Mouse (Mus musculus) lung, embryonic 15.5 days (tissue): ENCODE measurements around the gene Pard6b. TPM values are rescaled to one million over a fixed set of nuclear protein-coding genes. Genes with fewer than 3 reads are reported as not detected.
"Not testable (repeated sequence)": the region's sequence is repeated elsewhere in the genome, so short reads cannot be mapped to it uniquely, and the experiment has no call there.

Experiments used
- ATAC-seq: fragments of 200-750 bp; cut with Nextera tagmentation; 2 replicates; pipeline ENCODE4 v1.8.0; 2017; ENCODE audit warnings: moderate number of reproducible peaks, borderline replicate concordance; ENCODE audit not compliant: low FRiP score, low TSS enrichment; ENCODE audit errors: extremely low read depth
- H3K27ac ChIP-seq: fragments of 300-500 bp; sonication (generic); 2 replicates; pipeline ENCODE4 v1.5.1; 2015; ENCODE audit warnings: moderate library complexity, mild to moderate bottlenecking, inconsistent platforms
- H3K27me3 ChIP-seq: fragments of 300-500 bp; sonication (generic); 2 replicates; pipeline ENCODE4 v1.6.1; 2015; ENCODE audit warnings: inconsistent platforms
- H3K36me3 ChIP-seq: fragments of 300-500 bp; sonication (generic); 2 replicates; pipeline ENCODE4 v1.6.1; 2015; ENCODE audit warnings: inconsistent platforms
- H3K4me1 ChIP-seq: fragments of 300-500 bp; sonication (generic); 2 replicates; pipeline ENCODE4 v1.6.1; 2015; ENCODE audit warnings: inconsistent platforms
- H3K4me2 ChIP-seq: fragments of 300-500 bp; sonication (generic); 2 replicates; pipeline ENCODE4 v1.6.1; 2015; ENCODE audit warnings: inconsistent platforms, mild to moderate bottlenecking, moderate library complexity
- H3K4me3 ChIP-seq: fragments of 300-500 bp; sonication (generic); 2 replicates; pipeline ENCODE4 v1.5.1; 2015; ENCODE audit warnings: mild to moderate bottlenecking, inconsistent platforms
- H3K9ac ChIP-seq: fragments of 300-500 bp; sonication (generic); 2 replicates; pipeline ENCODE4 v1.6.1; 2015; ENCODE audit warnings: inconsistent platforms
- H3K9me3 ChIP-seq: fragments of 300-500 bp; sonication (generic); 2 replicates; pipeline ENCODE4 v1.6.1; 2016; ENCODE audit warnings: inconsistent platforms
- WGBS: fragments of 180-500 bp; shearing (Covaris S2); methylation state at CpG from one replicate; pipeline ENCODE4 v1.1.7; 2015; 5-methylcytosine and 5-hydroxymethylcytosine counted together
- polyA plus RNA-seq: library from polyadenylated mRNA; unstranded; fragments of >200 nt; fragmentation: Nextera tagmentation; extraction: Ambion mirVana; gene quantifications from 2 replicates; pipeline ENCODE4 v1.2.1, GENCODE M21; 2015

The Pard6b gene
- polyA plus RNA-seq, 1 experiment from 2014 or later: 12.8 TPM

- Histone ChIP-seq H3K27me3 (peaks cover 25% of the 10 kb centered on the region), H3K4me2 (peak overlapping the region; percentile 93), H3K4me3 (peak overlapping the region; percentile 48), H3K9ac (peak overlapping the region; percentile 45), H3K36me3 (no peaks in the 10 kb centered on the region), H3K9me3 (no peaks in the 10 kb centered on the region), H3K4me1 (peaks cover 30% of the 10 kb centered on the region), H3K27ac (no peak overlapping the region)
- under 1% methylated on average over 55 of the region's 56 CpGs for WGBS
- peak; percentile 25; the same call in 1 of the 2 replicates for ATAC-seq
Observed at GRCm38 (mm10) chr2:168050000-168050942, 30.5 kb upstream of the Pard6b start.

GRCm38 (mm10) chr2:168052156-168052555, 28.6 kb upstream of the Pard6b start:
- peaks cover 31% of the 10 kb centered on the region for H3K4me1 ChIP-seq
- no peak overlapping the region for H3K9ac ChIP-seq
- no peak overlapping the region for H3K27ac ChIP-seq

GRCm38 (mm10) chr2:168052689-168053088, 28.1 kb upstream of the Pard6b start:
- H3K27ac ChIP-seq: no peak overlapping the region
- H3K4me3 ChIP-seq: no peak overlapping the region
- peaks cover 31% of the 10 kb centered on the region for H3K4me1 ChIP-seq
- 13% methylated on average over 2 of the region's 2 CpGs for WGBS
- no peaks in the 10 kb centered on the region for H3K36me3 ChIP-seq
- no peak for ATAC-seq
- peaks cover 25% of the 10 kb centered on the region for H3K27me3 ChIP-seq
- H3K9me3 ChIP-seq: no peaks in the 10 kb centered on the region
- no peak overlapping the region for H3K4me2 ChIP-seq
- H3K9ac ChIP-seq: no peak overlapping the region

More at GRCm38 (mm10) chr2:168052156-168052555, 28.6 kb upstream of the Pard6b start:
- 88% methylated on average over 1 of the region's 1 CpGs for WGBS
- H3K36me3 ChIP-seq: no peaks in the 10 kb centered on the region
- no peak for ATAC-seq
- H3K9me3 ChIP-seq: no peaks in the 10 kb centered on the region
- no peak overlapping the region for H3K4me2 ChIP-seq
- H3K27me3 ChIP-seq: peaks cover 25% of the 10 kb centered on the region
- no peak overlapping the region for H3K4me3 ChIP-seq

- peaks cover 22% of the 10 kb centered on the region for H3K27me3 ChIP-seq
Observed at GRCm38 (mm10) chr2:168054142-168054541, 26.7 kb upstream of the Pard6b start.

GRCm38 (mm10) chr2:168055910-168056665, 24.7 kb upstream of the Pard6b start:
- no peak overlapping the region for H3K4me3 ChIP-seq
- H3K27me3 ChIP-seq: peaks cover 7% of the 10 kb centered on the region; the same call in 1 of the 2 replicates
- peak; percentile 65; the same call in 1 of the 2 replicates for ATAC-seq
- H3K27ac ChIP-seq: peak overlapping the region; percentile 10; the same call in 1 of the 2 replicates
- WGBS: 22% methylated on average over 14 of the region's 14 CpGs
- no peak overlapping the region for H3K9ac ChIP-seq
- H3K4me1 ChIP-seq: peaks cover 21% of the 10 kb centered on the region
- 0 out of 2 replicates have a peak overlapping the region, but pooled peaks have one; percentile 8 for H3K4me2 ChIP-seq
- H3K9me3 ChIP-seq: no peaks in the 10 kb centered on the region
- no peaks in the 10 kb centered on the region for H3K36me3 ChIP-seq

More at GRCm38 (mm10) chr2:168054142-168054541, 26.7 kb upstream of the Pard6b start:
- H3K36me3 ChIP-seq: no peaks in the 10 kb centered on the region
- no peak overlapping the region for H3K27ac ChIP-seq
- no peak for ATAC-seq
- WGBS: 87% methylated on average over 11 of the region's 11 CpGs
- H3K4me3 ChIP-seq: no peak overlapping the region
- H3K9me3 ChIP-seq: no peaks in the 10 kb centered on the region
- H3K9ac ChIP-seq: no peak overlapping the region
- no peak overlapping the region for H3K4me2 ChIP-seq
- H3K4me1 ChIP-seq: peaks cover 37% of the 10 kb centered on the region

- Histone ChIP-seq H3K9me3 (no peaks in the 10 kb centered on the region), H3K27me3 (peaks cover 3% of the 10 kb centered on the region; the same call in 1 of the 2 replicates), H3K4me1 (peaks cover 21% of the 10 kb centered on the region), H3K36me3 (no peaks in the 10 kb centered on the region), H3K9ac (no peak overlapping the region), H3K4me2 (0 out of 2 replicates have a peak overlapping the region, but pooled peaks have one; percentile 8), H3K4me3 (no peak overlapping the region), H3K27ac (peak overlapping the region; percentile 10; the same call in 1 of the 2 replicates)
- ATAC-seq: no peak; the same call in 1 of the 2 replicates
- WGBS: 17% methylated on average over 8 of the region's 8 CpGs
Observed at GRCm38 (mm10) chr2:168056666-168056933, 24.2 kb upstream of the Pard6b start.

GRCm38 (mm10) chr2:168057876-168058275, 22.9 kb upstream of the Pard6b start:
- H3K4me1 ChIP-seq: peaks cover 21% of the 10 kb centered on the region
- H3K36me3 ChIP-seq, H3K9me3 ChIP-seq, H3K27me3 ChIP-seq, ATAC-seq, H3K4me2 ChIP-seq, H3K4me3 ChIP-seq, H3K9ac ChIP-seq, H3K27ac ChIP-seq: not testable (repeated sequence)
- WGBS: 67% methylated on average over 2 of the region's 2 CpGs

- ATAC-seq: peak; percentile 43; the same call in 1 of the 2 replicates
- Histone ChIP-seq H3K4me1 (peaks cover 21% of the 10 kb centered on the region), H3K36me3 (no peaks in the 10 kb centered on the region), H3K9me3 (no peaks in the 10 kb centered on the region), H3K27me3 (no peaks in the 10 kb centered on the region), H3K4me3 (no peak overlapping the region), H3K9ac (no peak overlapping the region), H3K4me2 (no peak overlapping the region), H3K27ac (peak overlapping the region; percentile 36; the same call in 1 of the 2 replicates)
- 24% methylated on average over 13 of the region's 13 CpGs for WGBS
Observed at GRCm38 (mm10) chr2:168058488-168059199, 22.2 kb upstream of the Pard6b start.

- H3K9ac ChIP-seq: no peak overlapping the region
- H3K27me3 ChIP-seq: no peaks in the 10 kb centered on the region
- no peaks in the 10 kb centered on the region for H3K36me3 ChIP-seq
- H3K4me1 ChIP-seq: peaks cover 21% of the 10 kb centered on the region
- no peak overlapping the region for H3K4me2 ChIP-seq
- no peak for ATAC-seq
- H3K9me3 ChIP-seq: no peaks in the 10 kb centered on the region
- H3K27ac ChIP-seq: no peak overlapping the region
- 72% methylated on average over 6 of the region's 6 CpGs for WGBS
- no peak overlapping the region for H3K4me3 ChIP-seq
Observed at GRCm38 (mm10) chr2:168059200-168059790, 21.5 kb upstream of the Pard6b start.

GRCm38 (mm10) chr2:168063712-168064111, 17.1 kb upstream of the Pard6b start:
- Histone ChIP-seq H3K4me3 (no peak overlapping the region), H3K27ac (no peak overlapping the region), H3K36me3 (no peaks in the 10 kb centered on the region), H3K27me3 (no peaks in the 10 kb centered on the region), H3K9ac (no peak overlapping the region), H3K9me3 (no peaks in the 10 kb centered on the region), H3K4me1 (peaks cover 17% of the 10 kb centered on the region; the same call in 1 of the 2 replicates), H3K4me2 (no peak overlapping the region)
- no peak for ATAC-seq
- 83% methylated on average over 12 of the region's 12 CpGs for WGBS

GRCm38 (mm10) chr2:168065511-168065910, 15.3 kb upstream of the Pard6b start:
- no peak overlapping the region for H3K4me3 ChIP-seq
- peaks cover 13% of the 10 kb centered on the region; the same call in 1 of the 2 replicates for H3K4me1 ChIP-seq
- no peaks in the 10 kb centered on the region for H3K9me3 ChIP-seq
- WGBS: 56% methylated on average over 7 of the region's 7 CpGs
- H3K36me3 ChIP-seq: no peaks in the 10 kb centered on the region
- no peak overlapping the region for H3K9ac ChIP-seq
- no peak overlapping the region for H3K4me2 ChIP-seq
- no peaks in the 10 kb centered on the region for H3K27me3 ChIP-seq
- ATAC-seq: no peak; the same call in 1 of the 2 replicates
- no peak overlapping the region for H3K27ac ChIP-seq
